Mouse (Mus musculus): ENCODE measurements around the gene Nav3. TPM values are rescaled to one million over a fixed set of nuclear protein-coding genes. Genes with fewer than 3 reads are reported as not detected.
A peak's percentile ranks its signal among the peaks of the same experiment; 100 is the strongest.
"Not testable (repeated sequence)": the region's sequence is repeated elsewhere in the genome, so short reads cannot be mapped to it uniquely, and the experiment has no call there.

Nav3 gene
- total RNA-seq, 4 experiments from 2014 or later: 78.0 to 87.9 (median 83.6) TPM

DNA sequence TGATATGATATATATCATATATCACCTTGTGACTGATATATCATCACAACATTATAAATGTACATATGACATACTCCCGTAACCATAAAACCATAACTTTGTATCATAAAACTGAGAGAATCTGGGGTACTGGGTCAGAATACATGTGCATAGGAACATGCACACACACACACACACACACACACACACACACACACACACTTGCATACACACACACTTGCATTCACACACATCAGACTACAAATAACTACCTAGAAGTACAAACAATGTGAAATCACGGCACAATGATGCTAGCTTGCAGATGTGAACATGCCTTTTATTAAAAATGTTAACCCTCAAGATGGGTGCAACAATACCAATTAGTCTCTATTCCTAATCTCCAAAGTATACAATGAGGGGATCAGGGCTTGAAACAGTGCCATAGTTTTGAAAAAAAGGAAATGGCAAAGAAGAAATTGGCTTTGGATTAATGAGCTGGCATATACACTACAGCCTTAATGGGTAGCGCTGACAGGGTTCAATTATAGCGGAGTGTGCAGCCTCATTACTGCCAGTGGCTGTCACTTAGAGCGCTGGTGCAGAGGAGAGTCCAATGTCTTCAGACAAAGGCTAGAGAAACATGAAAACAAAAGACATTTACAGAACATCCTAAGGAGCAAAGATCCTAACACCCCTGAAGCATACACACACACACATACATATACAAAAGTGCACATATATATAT lies 72.3 kb downstream of the Nav3 start:
- DNase-seq (ENCODE audit: low spot score in 2 of 2): not testable (repeated sequence)

DNA sequence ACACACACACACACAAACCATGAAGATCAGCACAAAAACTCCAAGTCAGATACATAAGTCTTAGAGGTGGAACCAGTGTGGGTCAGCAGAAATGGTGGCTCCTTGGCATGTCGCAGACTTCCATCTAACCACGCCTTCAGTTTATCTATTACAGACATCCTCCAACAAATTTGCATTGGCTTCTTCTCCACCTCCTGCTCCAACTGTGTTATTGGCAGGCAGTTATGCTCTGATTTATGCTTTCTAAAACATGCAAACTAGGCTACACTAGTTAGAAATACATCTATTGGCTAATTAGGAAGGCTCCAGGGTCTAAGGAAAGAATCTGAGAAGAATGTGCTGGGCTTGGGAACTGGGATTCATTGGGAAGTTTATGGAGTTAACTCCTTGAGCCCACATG lies 75.2 kb downstream of the Nav3 start:
- DNase-seq (ENCODE audit: low spot score in 2 of 2): no peak

DNA sequence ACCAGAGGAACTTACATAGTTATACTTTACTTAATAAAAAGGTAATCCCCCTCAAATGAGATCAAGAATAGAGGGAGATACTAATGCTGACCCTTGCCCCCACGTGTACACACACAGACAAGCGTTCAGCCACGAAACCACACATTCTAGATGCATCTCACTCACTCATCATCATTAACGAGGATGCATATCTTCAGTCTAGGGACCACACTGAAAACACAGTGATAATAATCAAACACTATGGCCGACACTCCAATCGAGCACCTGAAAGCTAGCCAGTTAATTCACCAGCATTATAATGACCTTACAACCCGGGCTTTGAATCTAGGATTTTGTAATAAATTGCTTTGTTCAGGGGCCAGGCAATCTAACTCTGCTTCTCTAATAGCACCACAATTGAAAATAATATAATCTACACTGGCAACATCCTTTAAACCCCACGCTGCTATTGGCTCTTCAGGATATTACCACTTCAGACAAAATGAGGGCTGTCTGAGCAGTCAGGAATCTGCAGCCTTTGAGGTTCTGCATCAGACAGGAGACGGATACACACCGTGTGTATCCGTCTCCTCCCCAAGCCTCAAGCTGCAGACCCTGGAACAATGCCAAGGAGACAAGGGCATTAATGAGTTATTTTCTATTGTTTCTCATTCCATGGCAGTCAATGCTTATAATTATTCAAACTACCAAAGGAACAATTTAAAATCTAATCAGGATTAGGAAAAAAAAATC lies 83.1 kb downstream of the Nav3 start:
- DNase-seq (ENCODE audit: low spot score in 2 of 2): no peak

DNA sequence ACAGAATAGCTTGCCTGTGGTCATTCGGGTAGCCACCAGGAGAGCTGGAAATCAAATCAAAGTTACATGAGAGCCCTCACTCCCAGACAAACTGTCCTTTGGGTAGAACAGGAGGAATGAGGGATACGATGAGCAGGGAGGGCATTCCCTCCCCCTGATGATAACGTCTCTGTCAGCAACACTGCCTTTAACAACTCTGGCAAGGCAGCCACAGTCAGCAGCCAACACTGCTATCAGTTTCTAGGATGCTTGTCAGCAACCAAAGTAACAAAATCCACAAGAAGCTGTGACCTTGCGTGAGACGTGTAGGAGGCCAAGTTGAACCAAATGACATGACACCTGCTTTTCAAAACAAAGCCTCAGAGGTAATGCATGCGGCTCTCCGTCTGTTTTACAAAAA lies 103.9 kb downstream of the Nav3 start:
- DNase-seq (ENCODE audit: low spot score in 2 of 2): no peak

DNA sequence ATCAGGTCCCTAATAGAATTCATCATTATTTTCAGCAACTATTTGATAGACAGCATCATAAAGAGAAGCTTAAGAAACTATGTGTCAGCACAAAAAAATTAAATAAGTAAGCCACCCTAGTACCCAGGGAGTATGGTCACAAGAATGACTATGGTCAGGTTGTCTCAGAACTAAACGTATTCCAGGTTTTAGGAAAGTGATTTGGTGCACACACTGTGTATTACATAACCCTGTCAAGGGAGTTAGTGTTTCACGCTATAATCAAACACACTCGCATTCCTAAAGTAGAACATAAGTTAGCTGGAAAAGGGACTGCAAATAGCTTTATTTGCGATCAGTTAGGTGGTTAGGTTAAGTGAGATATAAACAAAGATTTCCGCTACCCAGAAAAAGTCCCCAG lies 126.0 kb downstream of the Nav3 start:
- DNase-seq (ENCODE audit: low spot score in 2 of 2): no peak

DNA sequence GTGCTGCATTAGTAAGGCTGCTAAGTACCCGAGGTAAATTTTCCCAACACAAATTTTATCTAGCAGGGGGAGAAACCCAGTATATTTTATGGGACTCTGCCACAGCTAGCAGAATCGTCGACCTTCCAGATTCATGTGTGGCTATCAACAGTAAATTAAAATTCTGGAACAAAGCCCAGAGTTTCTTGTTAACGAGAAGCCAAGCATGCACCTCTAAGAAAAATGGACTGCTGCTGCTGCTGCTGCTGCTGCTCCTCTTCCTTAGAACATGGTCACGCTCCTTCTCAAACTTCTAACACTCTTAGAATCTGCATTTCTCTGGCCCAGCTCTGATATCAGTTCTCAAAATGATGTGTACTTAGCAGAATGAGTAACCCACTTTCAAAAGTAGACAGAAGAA lies 126.4 kb downstream of the Nav3 start:
- no peak for DNase-seq (ENCODE audit: low spot score in 2 of 2)

DNA sequence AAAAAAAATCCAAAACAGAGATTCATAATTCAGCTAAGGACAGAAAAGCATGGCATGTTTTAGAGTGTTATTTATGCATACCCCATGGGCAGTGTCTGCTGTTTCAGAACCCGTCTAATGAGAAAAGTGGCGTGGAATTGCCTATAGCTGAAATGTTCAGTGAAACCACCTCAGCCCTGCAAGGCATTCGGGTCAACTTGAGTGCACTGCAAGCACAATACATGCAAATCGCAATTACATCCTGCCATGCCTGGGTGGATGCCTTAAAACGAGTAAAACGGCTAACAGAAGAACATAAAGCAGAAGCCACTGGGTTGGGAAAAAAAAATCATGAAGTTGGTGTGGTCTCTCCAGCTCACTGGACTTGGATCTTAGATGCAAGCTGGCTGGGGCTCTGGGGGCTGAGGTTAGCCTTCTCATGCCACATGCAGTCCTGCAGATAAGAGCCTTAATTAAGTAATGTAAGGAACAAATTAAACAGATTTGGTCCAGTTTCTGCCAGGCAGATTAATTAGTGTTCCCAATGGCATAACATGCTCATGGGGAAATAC lies 133.8 kb downstream of the Nav3 start:
- DNase-seq (ENCODE audit: low spot score in 2 of 2): no peak

DNA sequence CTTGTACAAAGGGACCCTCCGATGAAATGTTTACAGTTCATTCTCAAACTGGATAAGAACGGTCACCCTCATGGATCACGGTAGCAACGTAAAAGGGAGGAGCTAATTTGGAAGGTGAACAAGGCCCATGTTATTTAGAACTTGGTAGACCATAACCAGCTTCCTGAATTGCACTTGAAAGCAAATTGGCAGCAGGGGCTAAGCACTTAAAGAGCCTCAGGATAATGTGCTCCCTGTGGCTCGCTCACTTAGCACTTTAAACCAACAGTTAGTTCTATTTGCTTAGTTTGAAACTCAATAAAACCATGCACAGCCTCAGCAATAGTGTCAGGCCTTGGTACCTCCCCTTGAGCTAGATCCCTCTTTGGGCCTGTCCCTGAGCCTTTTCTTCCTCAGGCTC lies 138.7 kb downstream of the Nav3 start:
- no peak for DNase-seq (ENCODE audit: low spot score in 2 of 2)

DNA sequence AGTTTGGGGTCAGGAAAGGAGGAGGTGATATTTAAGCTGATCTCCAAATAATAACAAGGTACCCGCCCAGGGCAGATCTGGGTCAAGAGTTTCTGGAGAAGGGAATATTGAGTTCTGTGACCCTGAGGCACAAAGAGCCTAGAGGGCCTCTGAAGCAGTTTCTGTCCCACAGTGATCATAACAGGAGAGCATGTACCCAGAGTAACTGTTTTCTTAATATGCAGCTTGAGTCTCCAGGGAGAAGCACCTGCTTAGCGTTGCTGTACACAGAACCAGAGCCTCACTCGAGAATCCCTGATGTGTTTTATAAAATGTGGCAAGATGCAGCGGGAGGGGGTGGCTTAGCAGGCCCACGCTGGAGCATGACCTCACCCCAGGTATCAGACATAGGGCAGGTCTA lies 141.5 kb downstream of the Nav3 start:
- DNase-seq (ENCODE audit: low spot score in 2 of 2): no peak

DNA sequence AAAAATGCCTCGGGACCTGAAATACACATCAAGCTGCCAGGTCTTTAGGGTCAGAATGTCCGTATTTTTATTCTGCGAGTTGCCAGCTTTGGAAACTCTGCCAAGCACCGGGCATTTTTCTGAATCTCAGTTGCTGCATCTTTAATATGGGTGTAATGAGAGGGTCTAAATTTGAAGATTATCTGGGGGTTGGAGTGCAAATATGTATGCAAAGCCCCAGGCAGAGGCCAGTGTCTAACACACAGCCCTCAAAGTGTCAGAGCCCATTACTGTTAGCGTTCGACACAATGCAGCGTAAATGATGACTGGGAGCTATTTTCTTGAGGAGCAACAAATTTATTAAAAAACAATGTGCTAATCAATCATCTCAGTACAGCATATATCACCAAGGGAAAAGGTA lies 142.0 kb downstream of the Nav3 start:
- no peak for DNase-seq (ENCODE audit: low spot score in 2 of 2)

DNA sequence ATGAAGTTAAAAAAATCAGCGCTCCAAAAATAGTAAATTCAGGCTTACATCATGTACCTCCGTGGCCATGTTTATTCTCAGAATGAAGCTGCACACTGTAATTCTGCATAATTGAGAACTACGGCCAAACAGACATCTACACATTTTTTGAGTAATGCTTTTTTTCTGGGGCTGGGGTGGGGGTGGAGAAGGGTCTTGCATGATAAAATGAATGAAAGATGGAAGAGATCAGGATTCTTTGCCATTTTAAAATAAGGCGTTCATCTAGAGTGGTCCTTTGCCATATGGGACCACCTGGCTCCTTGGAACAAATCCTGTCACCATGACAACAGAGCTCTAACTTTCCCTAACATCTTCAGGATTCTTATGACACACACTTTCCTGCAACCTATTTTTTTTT lies 146.5 kb downstream of the Nav3 start:
- peak; percentile 25 to 28 for DNase-seq (ENCODE audit: low spot score in 2 of 2)

DNA sequence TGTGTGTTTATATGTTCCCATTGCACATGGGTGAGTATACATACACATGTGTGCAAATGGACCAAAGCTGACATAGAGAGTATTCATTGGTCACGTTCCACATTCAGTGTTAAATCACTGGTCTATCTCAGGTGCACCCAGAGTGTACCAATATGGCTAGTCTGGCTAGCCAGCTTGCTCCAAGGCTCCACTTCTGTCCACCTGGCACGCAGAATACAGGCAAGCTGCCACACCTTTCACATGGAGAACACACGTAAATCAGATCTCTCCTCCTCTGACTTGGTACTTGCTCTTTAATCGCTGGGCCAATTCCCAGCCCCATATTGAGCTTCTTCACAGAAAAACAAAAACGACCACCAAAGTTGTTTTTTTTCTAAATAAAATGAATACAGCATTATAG lies 150.4 kb downstream of the Nav3 start:
- no peak for DNase-seq (ENCODE audit: low spot score in 2 of 2)

DNA sequence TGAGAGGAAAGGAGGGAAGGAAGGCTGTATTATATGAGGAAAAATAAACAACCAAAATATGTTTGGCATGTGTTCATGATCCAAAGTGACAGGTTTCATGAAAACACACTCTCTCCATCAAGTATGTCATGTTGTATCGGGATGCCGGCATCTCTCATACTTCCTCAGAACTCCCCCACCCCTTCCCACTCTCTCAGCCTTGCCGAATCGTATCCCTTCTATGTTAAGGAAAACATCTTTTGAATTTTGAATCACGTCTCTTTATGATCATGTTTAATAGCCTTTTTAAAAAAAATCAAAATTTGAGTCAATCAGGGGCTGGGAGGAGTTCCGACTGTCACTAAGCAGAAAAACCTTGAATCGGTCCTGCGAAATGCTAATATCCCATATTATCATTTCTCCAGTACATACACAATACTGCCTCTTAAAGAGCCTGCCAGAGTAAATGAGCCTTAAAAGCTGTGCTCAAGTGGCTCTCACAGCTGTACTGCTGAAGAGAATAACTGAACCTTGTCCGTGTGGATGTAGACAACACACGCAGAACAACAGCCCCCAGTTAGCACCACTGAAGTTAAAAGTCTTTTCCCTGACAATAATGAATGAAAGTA lies 165.9 kb downstream of the Nav3 start:
- no peak for DNase-seq (ENCODE audit: low spot score in 2 of 2)

DNA sequence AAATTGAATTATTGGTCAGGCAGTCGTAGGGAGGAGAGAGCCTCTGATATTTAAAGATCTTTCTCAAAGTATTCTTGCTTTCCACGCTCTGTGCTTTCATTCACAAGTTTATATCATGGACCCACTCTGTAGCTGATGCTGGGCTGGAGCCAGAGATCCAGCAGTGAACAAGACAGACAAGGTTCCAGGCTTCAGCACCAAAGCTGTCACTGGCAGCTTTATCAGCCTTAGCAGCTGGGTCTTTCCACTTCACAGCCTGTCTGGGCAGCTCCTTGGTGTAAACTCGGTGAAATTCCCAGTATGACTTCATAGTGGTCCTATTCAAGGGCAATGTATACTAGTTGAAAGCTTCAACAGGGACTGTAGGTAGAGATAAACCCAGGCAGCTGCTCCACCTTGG lies 172.1 kb downstream of the Nav3 start:
- DNase-seq (ENCODE audit: low spot score in 2 of 2): no peak

DNA sequence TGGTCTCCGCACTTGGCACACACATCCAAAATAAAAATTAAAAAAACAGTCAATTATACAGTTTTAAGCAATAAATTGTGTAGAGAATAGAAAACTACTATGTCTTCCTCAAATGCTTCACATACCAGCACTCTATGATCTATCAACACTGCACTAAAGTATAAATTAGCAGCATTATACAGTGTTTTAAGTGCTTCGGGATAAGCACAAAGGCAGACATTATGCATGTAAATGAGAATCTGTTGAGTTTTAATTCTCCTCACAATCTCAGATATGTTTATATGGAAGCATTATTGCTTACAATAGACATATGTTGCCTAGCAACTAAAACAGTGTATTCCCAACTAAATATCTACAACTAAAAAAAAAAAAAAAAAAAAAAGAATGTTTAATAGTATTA lies 183.2 kb downstream of the Nav3 start:
- no peak for DNase-seq (ENCODE audit: low spot score in 2 of 2)

DNA sequence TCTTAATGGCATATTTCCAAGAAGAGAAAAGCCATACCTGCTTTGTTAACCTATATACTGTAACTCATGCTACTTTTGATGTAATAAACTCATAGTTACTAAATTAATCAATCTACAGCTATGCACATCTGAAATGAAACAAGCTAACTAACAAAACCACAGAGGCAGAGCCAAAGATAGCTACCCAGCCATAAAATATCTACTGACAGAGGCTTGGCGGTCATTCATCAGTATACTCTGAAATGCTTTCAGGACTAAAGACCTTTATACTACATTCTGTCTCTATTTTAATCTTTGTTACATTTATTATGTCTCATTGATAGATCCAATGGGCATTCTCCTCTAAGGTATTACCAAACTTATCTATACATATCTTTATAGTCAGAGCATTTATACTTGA lies 185.4 kb downstream of the Nav3 start:
- DNase-seq (ENCODE audit: low spot score in 2 of 2): no peak

DNA sequence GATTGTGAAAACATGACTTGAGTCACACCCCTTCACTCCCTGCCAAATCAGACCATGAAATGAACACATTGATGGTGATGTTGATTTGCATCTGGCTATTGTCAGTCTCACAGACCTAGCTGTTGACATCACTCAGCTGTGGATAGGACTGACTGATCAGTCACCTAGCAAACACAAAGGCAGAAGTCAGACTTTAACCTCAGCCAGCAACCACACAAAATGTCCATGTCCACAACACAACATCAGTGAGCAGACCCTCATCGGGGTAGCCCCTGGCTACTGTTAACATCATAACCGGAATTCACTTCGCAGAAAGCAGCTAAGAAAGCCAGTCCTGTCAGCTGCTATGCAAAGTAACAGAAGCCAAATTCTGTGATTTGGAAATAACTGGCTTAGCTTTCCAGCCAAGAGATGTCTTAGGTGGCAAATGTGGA lies 213.9 kb downstream of the Nav3 start:
- no peak for DNase-seq (ENCODE audit: low spot score in 2 of 2)

DNA sequence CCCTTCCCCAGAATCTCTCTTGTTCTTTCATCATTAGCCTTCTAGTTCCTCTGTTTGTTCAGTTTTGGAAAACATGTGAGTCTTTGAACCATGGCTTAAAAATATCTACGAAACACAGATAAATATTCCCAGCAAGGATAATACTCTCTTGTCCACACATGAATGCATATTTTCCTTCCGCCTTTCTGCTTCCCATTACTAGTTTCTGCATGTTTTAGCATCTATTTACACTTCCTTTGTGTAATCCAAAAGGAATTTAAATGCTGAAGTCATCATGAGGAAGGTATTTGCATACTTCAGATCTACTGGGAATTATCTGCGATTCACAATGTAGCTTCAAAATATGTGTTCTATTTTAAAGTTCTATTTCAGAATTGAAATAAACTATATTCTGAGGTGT lies 215.3 kb downstream of the Nav3 start:
- no peak for DNase-seq (ENCODE audit: low spot score in 2 of 2)

DNA sequence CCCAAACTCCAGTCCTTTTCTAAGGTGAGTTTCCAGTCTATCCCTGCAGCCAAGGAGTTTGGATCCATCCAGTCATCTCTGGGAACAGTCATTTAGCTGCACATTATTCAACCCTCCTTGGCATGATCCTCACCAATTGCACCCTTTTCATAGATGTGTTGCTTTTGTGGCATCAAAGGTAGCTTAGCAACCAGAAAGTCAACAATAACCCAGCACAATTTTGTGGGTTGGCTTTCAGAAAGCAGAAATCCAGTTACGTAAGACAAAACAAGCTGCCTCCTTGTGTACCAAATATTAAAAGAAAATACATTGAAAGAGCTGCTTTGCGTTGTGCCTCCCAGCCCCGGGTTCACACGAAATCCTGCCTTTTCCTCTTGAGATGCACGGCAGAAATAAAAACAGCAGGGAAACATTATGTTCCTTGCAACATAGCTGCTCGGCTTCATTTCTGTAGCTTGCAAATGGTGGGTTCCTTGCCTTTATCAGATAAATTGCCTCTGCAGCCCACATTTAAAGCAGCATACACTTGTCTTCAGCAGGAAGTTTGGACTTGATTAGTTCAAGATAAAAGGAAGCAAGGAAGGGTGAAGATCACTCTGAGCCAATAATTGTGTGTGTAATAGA lies 222.6 kb downstream of the Nav3 start:
- DNase-seq (ENCODE audit: low spot score in 2 of 2): peak; percentile 40 to 42

DNA sequence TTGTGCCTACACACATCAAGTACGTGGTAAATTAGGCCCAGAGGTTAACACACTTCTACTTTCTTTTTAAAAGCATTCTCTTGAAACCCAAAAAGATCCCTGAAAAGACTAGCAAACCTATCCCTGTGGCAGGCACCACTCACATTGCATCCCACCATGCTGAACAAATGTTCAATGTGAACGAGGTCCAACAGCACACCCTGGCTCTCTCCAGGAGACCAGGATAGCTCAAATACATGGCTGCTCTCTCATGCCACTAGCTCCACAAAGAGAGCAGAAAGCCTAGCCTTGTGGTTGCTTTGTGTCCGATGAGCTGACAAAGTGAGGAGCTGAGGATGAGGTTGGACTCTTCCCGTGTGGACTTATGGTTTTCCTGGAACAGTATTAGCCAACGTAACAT lies 249.6 kb downstream of the Nav3 start:
- DNase-seq (ENCODE audit: low spot score in 2 of 2): no peak

DNA sequence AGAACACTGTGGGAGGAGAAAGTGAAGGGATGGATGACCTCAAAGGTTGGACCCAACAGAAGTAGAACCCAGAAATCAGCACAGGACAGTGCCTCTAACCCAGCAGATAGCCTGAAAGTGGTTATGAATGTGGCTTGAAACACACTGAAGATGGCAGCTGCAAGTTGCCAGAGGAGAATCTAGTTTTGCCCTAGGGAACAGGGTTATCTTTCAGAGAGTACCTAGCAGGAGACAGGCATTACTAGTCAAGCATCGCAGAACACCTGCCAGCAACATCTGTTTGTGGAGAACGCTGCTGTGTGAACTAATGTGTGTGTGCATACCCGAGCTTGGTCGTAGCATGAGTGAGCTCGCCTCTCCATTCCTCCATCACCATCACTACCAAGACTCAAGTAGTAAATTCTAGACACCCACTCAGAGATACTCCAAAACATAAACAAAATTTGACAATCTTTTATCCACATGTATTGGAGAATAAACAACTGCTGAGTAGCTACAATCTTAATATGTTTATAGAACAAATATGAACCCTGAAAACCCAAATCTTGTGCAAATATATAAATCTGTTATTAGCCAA lies 251.8 kb downstream of the Nav3 start:
- DNase-seq (ENCODE audit: low spot score in 2 of 2): no peak

DNA sequence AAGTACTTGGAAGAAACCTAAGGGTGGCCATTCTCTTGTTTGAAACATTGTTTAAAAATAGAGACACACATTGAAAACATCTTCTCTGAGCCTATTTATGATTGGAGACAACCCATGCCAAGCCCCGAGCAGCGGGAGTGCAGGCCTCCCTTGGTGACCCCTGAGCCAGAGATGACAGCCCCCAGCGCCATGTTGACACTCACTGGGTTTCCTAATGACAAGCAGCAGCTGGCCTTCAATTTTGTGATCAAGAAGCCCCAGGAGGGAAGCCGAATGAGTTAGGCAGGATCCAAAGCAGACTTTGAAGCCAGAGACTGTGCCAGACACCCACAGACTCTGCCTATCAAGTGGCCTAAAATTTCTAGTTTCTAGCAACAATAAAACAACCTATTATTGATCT lies 263.1 kb downstream of the Nav3 start:
- no peak for DNase-seq (ENCODE audit: low spot score in 2 of 2)

Data from layer of hippocampus, adult 8-10 months (tissue).